Mouse (Mus musculus) T-helper 2 cell (primary cell): Measurements from ENCODE around the gene P3h4.

ENCODE experiments used
- in situ Hi-C: fragments of 300-600 bp; cut with MboI, MseI; formaldehyde crosslinking; loops from one replicate; pipeline ENCODE4 v1.15.1; 2025; ENCODE audit warnings: high pct_unique_total_duplicates

P3h4 gene

GRCm38 (mm10) chr11:100392958-100393357 is 21.7 kb downstream of the P3h4 start:
- in situ Hi-C loops, result no loop called here

DNA sequence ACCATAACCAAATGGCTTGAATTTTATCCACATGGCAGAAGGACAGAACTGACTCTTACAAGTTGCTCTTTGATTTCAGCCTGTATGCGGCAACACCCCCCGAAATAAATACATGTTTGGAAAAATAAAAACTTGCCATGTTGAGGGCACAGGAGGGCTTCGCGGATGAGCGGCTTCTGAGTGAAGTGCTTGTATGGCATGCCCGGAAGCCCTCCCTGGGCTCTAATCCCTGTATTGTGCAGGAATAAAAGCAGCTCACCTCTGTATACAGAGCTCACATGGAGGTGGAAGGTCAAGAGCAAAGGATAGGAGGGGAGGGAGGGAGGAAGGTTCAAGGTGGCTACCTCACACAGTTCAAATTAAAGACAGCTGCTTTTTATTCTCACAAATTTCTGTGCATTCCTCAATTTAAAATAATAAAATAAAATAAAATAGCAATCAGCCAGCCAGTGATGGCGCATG is 22.7 kb downstream of the P3h4 start:
- in situ Hi-C loops, result no loop called here

- in situ Hi-C loops, result no loop called here
Observed at GRCm38 (mm10) chr11:100391081-100391883, 23.4 kb downstream of the P3h4 start.

GRCm38 (mm10) chr11:100389931-100390445 is 24.6 kb downstream of the P3h4 start:
- in situ Hi-C loops, result no loop called here

- in situ Hi-C loops, result no loop called here
Observed at GRCm38 (mm10) chr11:100388588-100388987, 26.0 kb downstream of the P3h4 start.

- in situ Hi-C loops, result no loop called here
Observed at GRCm38 (mm10) chr11:100387589-100388375, 26.9 kb downstream of the P3h4 start.

DNA sequence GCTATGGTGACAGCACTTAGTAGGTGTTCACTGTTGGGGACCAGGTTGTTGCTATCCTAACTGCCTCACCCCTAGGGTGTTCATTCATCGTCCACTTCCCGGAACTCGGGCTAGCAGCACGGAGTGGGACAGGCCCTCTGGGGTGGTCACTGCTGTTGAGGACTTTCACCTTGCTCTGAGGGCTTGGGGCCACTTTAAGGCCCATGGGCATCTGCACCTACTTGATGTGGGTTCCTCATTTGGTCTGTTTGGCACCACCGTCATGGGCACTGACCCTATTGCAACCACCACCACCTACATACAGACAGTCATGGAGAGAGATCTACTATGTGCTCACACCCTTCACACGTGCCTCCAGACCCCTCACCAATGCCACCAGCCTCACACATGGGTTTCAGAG is 27.5 kb downstream of the P3h4 start:
- in situ Hi-C loops, result no loop called here

GRCm38 (mm10) chr11:100386586-100386985 is 28.1 kb downstream of the P3h4 start:
- in situ Hi-C loops, result no loop called here

GRCm38 (mm10) chr11:100385016-100385415 is 29.6 kb downstream of the P3h4 start:
- in situ Hi-C loops, result no loop called here

- in situ Hi-C loops, result no loop called here
Observed at GRCm38 (mm10) chr11:100382682-100383081, 32.0 kb downstream of the P3h4 start.

DNA sequence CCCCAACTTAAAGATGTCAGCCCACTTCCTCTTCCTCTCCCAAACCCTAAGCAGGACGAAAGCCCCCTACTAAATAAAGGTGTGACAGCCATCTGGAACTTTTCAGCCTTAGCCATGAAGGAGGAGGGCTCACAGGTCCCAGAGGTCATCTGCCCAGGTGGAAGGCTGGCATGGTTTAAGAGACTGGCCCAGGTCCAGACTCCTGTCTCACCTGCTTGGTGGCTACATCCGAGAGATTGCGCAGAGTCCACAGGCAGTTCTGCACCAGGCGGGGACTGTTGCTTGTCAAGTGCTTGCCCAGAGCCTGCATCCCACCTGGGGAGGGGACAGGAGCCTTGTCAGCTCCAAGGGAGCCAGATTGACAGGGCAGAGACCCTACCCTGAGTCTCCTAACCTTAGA is 35.3 kb downstream of the P3h4 start:
- in situ Hi-C loops, result no loop called here

DNA sequence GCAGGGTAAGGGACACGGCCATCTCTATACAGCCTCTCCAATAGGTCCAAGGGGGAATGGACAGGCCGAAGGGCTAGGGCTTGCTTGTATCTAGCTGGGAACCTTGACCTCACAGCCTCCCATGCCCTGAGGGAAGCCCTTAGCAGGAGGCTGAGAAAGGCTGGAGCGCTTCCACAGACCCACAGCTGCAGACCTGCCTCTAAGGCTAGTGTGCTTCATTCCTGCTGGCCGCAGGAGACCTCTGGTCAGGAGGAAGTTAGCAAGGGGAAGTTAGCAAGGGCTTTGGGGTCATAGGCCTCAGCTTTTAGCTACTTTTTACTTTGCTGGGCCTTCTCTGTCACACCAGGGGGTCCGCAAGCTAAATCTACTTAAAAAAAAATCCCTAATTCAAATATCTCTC is 36.2 kb downstream of the P3h4 start:
- in situ Hi-C loops, result no loop called here

DNA sequence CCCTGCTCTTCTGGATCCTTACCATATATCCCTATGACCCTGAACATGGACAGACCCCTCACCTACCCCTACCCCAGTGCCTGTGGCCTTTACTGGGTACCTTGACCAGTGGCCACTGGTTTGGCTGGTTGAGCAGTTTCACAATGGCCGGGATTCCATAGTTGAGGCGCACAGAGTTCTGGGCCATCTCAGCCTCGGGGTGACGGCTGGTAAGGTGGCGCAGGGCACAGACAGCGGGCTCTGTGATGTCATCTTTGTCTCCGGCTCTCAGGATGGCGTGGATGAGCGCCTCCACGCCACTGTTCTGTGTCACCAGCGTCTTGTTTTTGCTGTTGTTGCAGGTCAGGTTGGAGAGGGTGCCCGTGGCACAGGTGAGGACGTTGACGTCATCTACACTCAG is 36.6 kb downstream of the P3h4 start:
- in situ Hi-C loops, result no loop called here

DNA sequence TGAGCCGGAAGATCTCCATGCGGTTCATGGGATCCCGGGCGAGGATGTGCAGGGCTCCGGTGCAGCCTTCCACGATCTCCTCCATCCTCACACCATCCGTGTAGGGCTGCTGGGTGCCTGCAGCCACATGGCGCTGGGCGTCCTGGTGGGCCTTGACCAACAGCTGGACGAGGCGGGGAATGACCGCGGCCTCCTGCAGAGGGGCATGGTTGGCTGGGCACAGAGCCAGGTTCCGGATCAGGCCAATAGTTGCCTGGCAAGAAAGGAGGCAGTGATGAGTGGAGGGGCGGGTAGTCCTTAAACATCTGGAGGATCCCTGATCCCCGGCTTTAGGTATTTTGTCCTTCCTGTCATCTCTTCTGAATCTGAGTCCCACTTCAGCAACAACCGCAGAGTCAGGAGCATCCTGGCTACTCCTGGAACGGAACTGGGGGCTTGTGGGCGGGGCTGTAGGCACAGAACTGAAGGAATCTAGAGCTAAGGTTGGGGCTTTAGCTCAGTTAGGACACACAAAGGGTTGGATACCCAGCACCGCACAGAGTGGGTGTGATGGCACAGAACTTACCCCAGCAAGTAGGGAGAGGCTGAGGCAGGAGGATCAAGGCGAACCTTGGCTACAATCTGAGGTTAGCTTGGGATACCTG is 37.8 kb downstream of the P3h4 start:
- in situ Hi-C loops, result no loop called here

DNA sequence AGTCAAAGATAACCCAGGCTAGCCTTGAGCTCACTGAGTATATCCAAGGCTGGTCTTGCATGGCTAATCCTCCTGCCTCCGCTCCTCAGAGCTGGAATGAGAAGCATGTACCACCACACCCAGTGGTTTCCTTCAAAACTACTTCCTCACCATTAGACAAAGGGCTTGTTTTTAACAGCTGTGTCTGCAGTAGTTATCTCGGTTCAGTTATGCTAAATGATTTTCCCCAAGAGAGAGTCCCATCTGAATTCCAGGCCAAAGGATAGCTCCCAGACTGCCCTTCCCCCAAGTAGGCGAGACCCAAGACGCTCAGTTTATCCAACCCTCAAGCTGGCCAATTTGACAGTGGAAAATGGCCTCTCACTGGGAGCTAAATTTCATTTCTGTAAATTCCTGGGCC is 38.6 kb downstream of the P3h4 start:
- in situ Hi-C loops, result no loop called here

- in situ Hi-C loops, result no loop called here
Observed at GRCm38 (mm10) chr11:100375127-100375526, 39.5 kb downstream of the P3h4 start.

DNA sequence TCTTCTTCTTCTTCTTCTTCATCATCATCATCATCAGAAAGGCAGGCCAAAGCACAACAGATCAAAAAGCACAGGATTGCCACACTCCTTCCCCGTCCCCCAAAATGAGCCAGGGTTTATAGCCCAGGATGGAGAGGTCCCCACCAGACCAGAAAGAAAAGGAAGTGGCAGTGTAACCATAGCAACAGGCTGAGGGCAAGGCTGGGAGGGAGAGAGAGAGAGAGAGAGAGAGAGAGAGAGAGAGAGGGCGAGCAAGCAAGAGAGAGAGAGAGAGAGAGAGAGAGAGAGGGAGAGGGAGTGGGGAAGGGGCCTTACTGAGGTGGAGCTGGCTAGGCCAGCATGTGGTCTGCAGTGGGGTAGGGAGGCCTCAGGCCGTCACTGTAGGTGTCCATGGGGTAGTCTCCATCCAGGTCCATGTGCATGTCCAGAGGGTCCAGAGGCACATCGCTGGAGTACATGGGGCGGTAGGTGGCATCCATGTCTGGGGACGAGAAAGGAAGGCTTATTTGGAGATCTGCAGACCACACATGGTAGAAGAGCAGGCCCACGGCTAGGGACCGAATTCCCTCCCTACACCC is 42.6 kb downstream of the P3h4 start:
- in situ Hi-C loops, result no loop called here

GRCm38 (mm10) chr11:100369822-100370221 is 44.8 kb downstream of the P3h4 start:
- in situ Hi-C loops, result loop anchor here (5.0 kb wide), 1 partner anchor 37 kb away; no protein-coding TSS in a partner anchor

DNA sequence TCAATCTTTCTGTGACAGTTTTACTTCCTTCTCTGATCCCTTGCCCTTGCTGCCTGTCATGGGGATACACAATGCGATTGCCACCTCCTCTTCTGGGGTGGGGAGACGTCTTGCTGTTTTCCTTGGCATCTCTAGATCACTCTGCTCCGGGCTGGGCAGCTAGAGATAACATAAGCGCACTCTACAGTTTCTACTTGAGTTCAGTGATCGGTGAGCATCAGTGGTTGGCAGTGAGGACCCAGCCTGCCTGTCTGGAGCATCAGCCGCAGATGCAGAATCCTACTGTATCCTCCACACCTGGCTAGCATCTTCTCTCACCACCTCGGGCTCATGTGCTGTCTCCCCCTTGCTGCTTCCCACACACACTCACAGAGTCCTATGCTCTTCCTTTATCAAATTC is 45.5 kb downstream of the P3h4 start:
- in situ Hi-C loops, result loop anchor here (5.0 kb wide), 1 partner anchor 38 kb away; no protein-coding TSS in a partner anchor

DNA sequence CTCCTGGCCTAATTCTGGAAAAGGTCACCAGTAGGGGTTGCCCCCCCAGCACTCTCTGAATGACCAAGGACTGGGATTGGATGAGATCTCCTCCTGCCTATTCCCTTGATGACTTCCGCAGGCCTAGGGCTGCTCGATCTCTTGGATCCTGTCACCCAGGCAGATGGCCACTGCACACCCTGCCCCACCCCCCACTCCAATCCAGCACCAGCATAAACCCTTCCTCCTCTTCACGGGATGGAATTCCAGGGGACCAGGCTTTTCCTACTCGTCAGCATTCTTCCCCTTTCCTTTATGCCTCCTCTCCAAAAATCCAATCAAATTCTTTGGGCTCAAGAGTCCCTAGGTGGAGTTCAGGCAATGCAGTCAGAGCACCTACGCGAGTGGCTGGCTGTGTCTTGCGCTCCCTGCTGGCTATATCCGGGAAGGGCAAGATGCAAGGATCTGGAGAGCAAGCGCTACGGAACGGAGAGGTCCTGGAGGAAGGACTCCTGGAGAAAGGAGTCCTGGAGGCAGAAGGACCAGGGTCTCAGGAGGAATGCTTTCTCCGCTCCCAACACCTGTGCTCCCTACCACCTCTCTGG is 51.6 kb downstream of the P3h4 start:
- in situ Hi-C loops, result loop anchor here (5.0 kb wide), 1 partner anchor 119 kb away; no protein-coding TSS in a partner anchor
